Mouse (Mus musculus) hindbrain, embryonic 15.5 days (tissue): ENCODE measurements around the gene Cecr2. TPM values are rescaled to one million over a fixed set of nuclear protein-coding genes. Genes with fewer than 3 reads are reported as not detected.

ENCODE experiments used
- ATAC-seq: fragments of 200-750 bp; cut with Nextera tagmentation; 2 replicates; pipeline ENCODE4 v1.8.0; 2017; ENCODE audit warnings: low read depth, moderate number of reproducible peaks, moderate TSS enrichment; ENCODE audit not compliant: low FRiP score
- H3K27ac ChIP-seq: fragments of 300-500 bp; sonication (generic); replicated peaks from 2 replicates; pipeline ENCODE4 v1.5.1; 2015; ENCODE audit warnings: mild to moderate bottlenecking, inconsistent platforms
- H3K27me3 ChIP-seq: fragments of 300-500 bp; sonication (generic); 2 replicates; pipeline ENCODE4 v1.6.1; 2015; ENCODE audit warnings: control low read depth, inconsistent platforms
- H3K36me3 ChIP-seq: fragments of 300-500 bp; sonication (generic); 2 replicates; pipeline ENCODE4 v1.6.1; 2015; ENCODE audit warnings: control low read depth, inconsistent platforms
- H3K4me1 ChIP-seq: fragments of 300-500 bp; sonication (generic); replicated peaks from 2 replicates; pipeline ENCODE4 v1.6.1; 2015; ENCODE audit warnings: control low read depth, inconsistent platforms
- H3K4me2 ChIP-seq: fragments of 300-500 bp; sonication (generic); 2 replicates; pipeline ENCODE4 v1.6.1; 2015; ENCODE audit warnings: moderate library complexity, mild to moderate bottlenecking, inconsistent platforms
- H3K4me3 ChIP-seq: fragments of 300-500 bp; sonication (generic); 2 replicates; pipeline ENCODE4 v1.5.1; 2015; ENCODE audit warnings: mild to moderate bottlenecking, inconsistent platforms
- H3K9ac ChIP-seq: fragments of 300-500 bp; sonication (generic); 2 replicates; pipeline ENCODE4 v1.6.1; 2015; ENCODE audit warnings: inconsistent platforms
- H3K9me3 ChIP-seq: fragments of 300-500 bp; sonication (generic); 2 replicates; pipeline ENCODE4 v1.6.1; 2016; ENCODE audit warnings: control low read depth, inconsistent platforms
- WGBS: fragments of 180-500 bp; shearing (Covaris S2); methylation state at CpG from one replicate; pipeline ENCODE4 v1.1.7; 2015; 5-methylcytosine and 5-hydroxymethylcytosine counted together
- polyA plus RNA-seq: library from polyadenylated mRNA; unstranded; fragments of >200 nt; fragmentation: Nextera tagmentation; extraction: Ambion mirVana; gene quantifications from 2 replicates; pipeline ENCODE4 v1.2.1, GENCODE M21; 2015

Gene Cecr2
- polyA plus RNA-seq, 1 experiment from 2014 or later = 4.3 TPM

GRCm38 (mm10) chr6:120736011-120736410 is 69.8 kb downstream of the Cecr2 start:
- Histone ChIP-seq H3K9ac (no peak overlapping the region), H3K36me3 (no peaks in the 10 kb centered on the region), H3K9me3 (no peaks in the 10 kb centered on the region), H3K4me3 (no peak overlapping the region), H3K27me3 (no peaks in the 10 kb centered on the region), H3K4me1 (no peaks in the 10 kb centered on the region), H3K4me2 (no peak overlapping the region), H3K27ac (no peak overlapping the region)
- no peak for ATAC-seq
- 84% methylated on average over 3 of the region's 3 CpGs for WGBS

- H3K4me2 ChIP-seq = no peak overlapping the region
- 86% methylated on average over 3 of the region's 3 CpGs for WGBS
- no peak overlapping the region for H3K27ac ChIP-seq
Measured at GRCm38 (mm10) chr6:120736566-120736965, 70.4 kb downstream of the Cecr2 start.

GRCm38 (mm10) chr6:120743130-120743529 is 77.0 kb downstream of the Cecr2 start:
- no peak overlapping the region for H3K9ac ChIP-seq
- H3K4me2 ChIP-seq = no peak overlapping the region
- H3K9me3 ChIP-seq = no peaks in the 10 kb centered on the region
- WGBS = 89% methylated on average over 2 of the region's 2 CpGs
- H3K4me1 ChIP-seq = no peaks in the 10 kb centered on the region
- no peak overlapping the region for H3K27ac ChIP-seq
- ATAC-seq = no peak
- H3K4me3 ChIP-seq = no peak overlapping the region
- no peaks in the 10 kb centered on the region for H3K36me3 ChIP-seq
- H3K27me3 ChIP-seq = no peaks in the 10 kb centered on the region

More at GRCm38 (mm10) chr6:120736566-120736965, 70.4 kb downstream of the Cecr2 start:
- Histone ChIP-seq H3K4me3 (no peak overlapping the region), H3K9me3 (no peaks in the 10 kb centered on the region), H3K27me3 (no peaks in the 10 kb centered on the region), H3K9ac (no peak overlapping the region), H3K36me3 (no peaks in the 10 kb centered on the region), H3K4me1 (no peaks in the 10 kb centered on the region)
- peak; percentile 91 for ATAC-seq

GRCm38 (mm10) chr6:120744266-120744665 is 78.1 kb downstream of the Cecr2 start:
- Histone ChIP-seq H3K4me2 (no peak overlapping the region), H3K9ac (no peak overlapping the region), H3K9me3 (no peaks in the 10 kb centered on the region), H3K27ac (no peak overlapping the region), H3K4me3 (no peak overlapping the region), H3K36me3 (no peaks in the 10 kb centered on the region), H3K4me1 (no peaks in the 10 kb centered on the region), H3K27me3 (no peaks in the 10 kb centered on the region)
- ATAC-seq = no peak
- WGBS = 93% methylated on average over 7 of the region's 7 CpGs

GRCm38 (mm10) chr6:120746416-120746815 is 80.2 kb downstream of the Cecr2 start:
- Histone ChIP-seq H3K4me2 (no peak overlapping the region), H3K4me1 (no peaks in the 10 kb centered on the region), H3K9me3 (no peaks in the 10 kb centered on the region), H3K27ac (no peak overlapping the region), H3K27me3 (no peaks in the 10 kb centered on the region), H3K4me3 (no peak overlapping the region), H3K36me3 (no peaks in the 10 kb centered on the region), H3K9ac (no peak overlapping the region)
- ATAC-seq = no peak
- WGBS = 96% methylated on average over 2 of the region's 2 CpGs

- H3K36me3 ChIP-seq = peaks cover 26% of the 10 kb centered on the region
- no peaks in the 10 kb centered on the region for H3K9me3 ChIP-seq
- no peak overlapping the region for H3K4me3 ChIP-seq
- H3K4me1 ChIP-seq = no peaks in the 10 kb centered on the region
- no peak overlapping the region for H3K4me2 ChIP-seq
- no peaks in the 10 kb centered on the region for H3K27me3 ChIP-seq
- no peak overlapping the region for H3K27ac ChIP-seq
- no peak for ATAC-seq
- 89% methylated on average over 2 of the region's 2 CpGs for WGBS
- H3K9ac ChIP-seq = no peak overlapping the region
Measured at GRCm38 (mm10) chr6:120761151-120761550, 95.0 kb downstream of the Cecr2 start.

GRCm38 (mm10) chr6:120769972-120770371 is 103.8 kb downstream of the Cecr2 start:
- H3K9ac ChIP-seq = no peak overlapping the region
- WGBS = 95% methylated on average over 1 of the region's 1 CpGs
- H3K27me3 ChIP-seq = no peaks in the 10 kb centered on the region
- H3K4me1 ChIP-seq = peaks cover 16% of the 10 kb centered on the region
- no peak overlapping the region for H3K4me2 ChIP-seq
- no peak overlapping the region for H3K4me3 ChIP-seq
- ATAC-seq = no peak
- no peaks in the 10 kb centered on the region for H3K9me3 ChIP-seq
- no peak overlapping the region for H3K27ac ChIP-seq
- H3K36me3 ChIP-seq = 0 out of 2 replicates have a peak, but pooled peaks cover 3% of the 10 kb centered on the region

GRCm38 (mm10) chr6:120771366-120771765 is 105.2 kb downstream of the Cecr2 start:
- Histone ChIP-seq H3K9ac (no peak overlapping the region), H3K9me3 (no peaks in the 10 kb centered on the region), H3K27me3 (no peaks in the 10 kb centered on the region), H3K4me3 (no peak overlapping the region), H3K27ac (no peak overlapping the region), H3K36me3 (0 out of 2 replicates have a peak, but pooled peaks cover 2% of the 10 kb centered on the region), H3K4me2 (no peak overlapping the region), H3K4me1 (peaks cover 16% of the 10 kb centered on the region)
- no peak for ATAC-seq
- 90% methylated on average over 1 of the region's 1 CpGs for WGBS

GRCm38 (mm10) chr6:120772025-120772424 is 105.9 kb downstream of the Cecr2 start:
- H3K27ac ChIP-seq = peak overlapping the region; percentile 72
- no peak overlapping the region for H3K4me2 ChIP-seq
- no peak for ATAC-seq
- H3K27me3 ChIP-seq = no peaks in the 10 kb centered on the region
- H3K36me3 ChIP-seq = no peaks in the 10 kb centered on the region
- H3K4me3 ChIP-seq = no peak overlapping the region
- peaks cover 16% of the 10 kb centered on the region for H3K4me1 ChIP-seq
- H3K9me3 ChIP-seq = no peaks in the 10 kb centered on the region
- no peak overlapping the region for H3K9ac ChIP-seq

GRCm38 (mm10) chr6:120773149-120773628 is 107.0 kb downstream of the Cecr2 start, which contains the start of gene Slc25a18:
TSS of gene Slc25a18 (plus strand) at chr6:120773578.
- peak within 1 kb of the TSS; percentile 29 for H3K4me2 ChIP-seq
- H3K9me3 ChIP-seq = no peaks in the 10 kb centered on the region
- WGBS = 18% methylated on average over 5 of the region's 5 CpGs
- ATAC-seq = peak; percentile 91
- no peaks in the 10 kb centered on the region for H3K27me3 ChIP-seq
- H3K4me3 ChIP-seq = no peak within 1 kb of the TSS
- H3K27ac ChIP-seq = peak within 1 kb of the TSS; percentile 72
- H3K36me3 ChIP-seq = no peaks in the 10 kb centered on the region
- no peak within 1 kb of the TSS for H3K9ac ChIP-seq
- peaks cover 16% of the 10 kb centered on the region for H3K4me1 ChIP-seq

- Histone ChIP-seq H3K27me3 (no peaks in the 10 kb centered on the region), H3K4me3 (no peak overlapping the region), H3K4me1 (peaks cover 16% of the 10 kb centered on the region), H3K9me3 (no peaks in the 10 kb centered on the region), H3K27ac (peak overlapping the region; percentile 72), H3K9ac (no peak overlapping the region), H3K36me3 (no peaks in the 10 kb centered on the region), H3K4me2 (peak overlapping the region; percentile 29)
- peak; percentile 42 for ATAC-seq
- WGBS = 43% methylated on average over 6 of the region's 6 CpGs
Measured at GRCm38 (mm10) chr6:120773763-120774162, 107.6 kb downstream of the Cecr2 start.

- H3K9me3 ChIP-seq = no peaks in the 10 kb centered on the region
- no peak overlapping the region for H3K4me3 ChIP-seq
- ATAC-seq = no peak
- H3K4me1 ChIP-seq = peaks cover 16% of the 10 kb centered on the region
- H3K27ac ChIP-seq = no peak overlapping the region
- H3K36me3 ChIP-seq = no peaks in the 10 kb centered on the region
- H3K4me2 ChIP-seq = peak overlapping the region; percentile 5; the same call in 1 of the 2 replicates
- H3K27me3 ChIP-seq = no peaks in the 10 kb centered on the region
- 73% methylated on average over 3 of the region's 3 CpGs for WGBS
- H3K9ac ChIP-seq = no peak overlapping the region
Measured at GRCm38 (mm10) chr6:120776286-120776685, 110.1 kb downstream of the Cecr2 start.

- no peaks in the 10 kb centered on the region for H3K27me3 ChIP-seq
- no peak overlapping the region for H3K4me2 ChIP-seq
- WGBS = 89% methylated on average over 9 of the region's 9 CpGs
- H3K9me3 ChIP-seq = no peaks in the 10 kb centered on the region
- no peak overlapping the region for H3K4me3 ChIP-seq
- no peaks in the 10 kb centered on the region for H3K36me3 ChIP-seq
- no peak overlapping the region for H3K9ac ChIP-seq
- no peak for ATAC-seq
- H3K4me1 ChIP-seq = peaks cover 15% of the 10 kb centered on the region
- H3K27ac ChIP-seq = no peak overlapping the region
Measured at GRCm38 (mm10) chr6:120777533-120777932, 111.4 kb downstream of the Cecr2 start.
